Mouse (Mus musculus) liver, embryonic 16.5 days (tissue): Measurements from ENCODE around the gene Elmo1. TPM values are rescaled to one million over a fixed set of nuclear protein-coding genes. Genes with fewer than 3 reads are reported as not detected.

Source experiments
- ATAC-seq: fragments of 200-750 bp; cut with Nextera tagmentation; 2 replicates; pipeline ENCODE4 v1.8.0; 2017; ENCODE audit warnings: low read depth, mild to moderate bottlenecking, moderate number of reproducible peaks, moderate library complexity
- H3K27ac ChIP-seq: fragments of 300-500 bp; sonication (generic); 2 replicates; pipeline ENCODE4 v1.5.1; 2014; ENCODE audit warnings: mild to moderate bottlenecking, low read length
- H3K27me3 ChIP-seq: fragments of 300-500 bp; sonication (generic); 2 replicates; pipeline ENCODE4 v1.6.1; 2014; ENCODE audit warnings: low read depth, low read length, mixed read lengths; ENCODE audit not compliant: control insufficient read depth, insufficient read depth
- H3K36me3 ChIP-seq: fragments of 300-500 bp; sonication (generic); 2 replicates; pipeline ENCODE4 v1.6.1; 2014; ENCODE audit warnings: mild to moderate bottlenecking; ENCODE audit not compliant: control insufficient read depth, insufficient read depth
- H3K4me1 ChIP-seq: fragments of 300-500 bp; sonication (generic); 2 replicates; pipeline ENCODE4 v1.6.1; 2014; ENCODE audit warnings: low read depth, low read length, mixed read lengths; ENCODE audit not compliant: control insufficient read depth
- H3K4me2 ChIP-seq: fragments of 300-500 bp; sonication (generic); 2 replicates; pipeline ENCODE4 v1.6.1; 2014; ENCODE audit warnings: low read depth, low read length, mixed read lengths
- H3K4me3 ChIP-seq: fragments of 300-500 bp; sonication (generic); 2 replicates; pipeline ENCODE4 v1.5.1; 2014; ENCODE audit warnings: low read depth, mild to moderate bottlenecking, low read length
- H3K9ac ChIP-seq: fragments of 300-500 bp; sonication (generic); 2 replicates; pipeline ENCODE4 v1.6.1; 2014; ENCODE audit warnings: low read depth, low read length
- H3K9me3 ChIP-seq: fragments of 300-500 bp; sonication (generic); replicated peaks from 2 replicates; pipeline ENCODE4 v1.6.1; 2016; ENCODE audit warnings: low read length; ENCODE audit not compliant: control insufficient read depth
- WGBS: fragments of 180-500 bp; shearing (Covaris S2); extraction: QIAGEN DNeasy Blood & Tissue Kit; methylation state at CpG from one replicate; pipeline ENCODE4 v1.1.7; 2014; ENCODE audit not compliant: insufficient replicate concordance; 5-methylcytosine and 5-hydroxymethylcytosine counted together
- polyA plus RNA-seq: library from polyadenylated mRNA; unstranded; fragments of >200 nt; fragmentation: Nextera tagmentation; extraction: Ambion mirVana; gene quantifications from 2 replicates; pipeline ENCODE4 v1.2.1, GENCODE M21; 2015

Gene Elmo1
- polyA plus RNA-seq, 1 experiment from 2014 or later, result 5.8 TPM

- no peak for ATAC-seq
- Histone ChIP-seq H3K27ac (no peak overlapping the region), H3K36me3 (no peaks in the 10 kb centered on the region), H3K4me1 (no peaks in the 10 kb centered on the region), H3K9ac (no peak overlapping the region), H3K4me3 (no peak overlapping the region), H3K27me3 (no peaks in the 10 kb centered on the region), H3K9me3 (no peaks in the 10 kb centered on the region), H3K4me2 (no peak overlapping the region)
- WGBS, result 63% methylated on average over 6 of the region's 6 CpGs
Measured at GRCm38 (mm10) chr13:20270148-20270547, 179.8 kb downstream of the Elmo1 start.

GRCm38 (mm10) chr13:20271799-20272198 is 181.4 kb downstream of the Elmo1 start:
- no peak for ATAC-seq
- Histone ChIP-seq H3K36me3 (no peaks in the 10 kb centered on the region), H3K27ac (no peak overlapping the region), H3K4me1 (no peaks in the 10 kb centered on the region), H3K4me3 (no peak overlapping the region), H3K27me3 (no peaks in the 10 kb centered on the region), H3K4me2 (no peak overlapping the region), H3K9ac (no peak overlapping the region), H3K9me3 (no peaks in the 10 kb centered on the region)
- 59% methylated on average over 3 of the region's 3 CpGs for WGBS

- Histone ChIP-seq H3K27me3 (no peaks in the 10 kb centered on the region), H3K9ac (no peak overlapping the region), H3K36me3 (no peaks in the 10 kb centered on the region), H3K9me3 (no peaks in the 10 kb centered on the region), H3K4me3 (no peak overlapping the region), H3K27ac (no peak overlapping the region), H3K4me2 (no peak overlapping the region), H3K4me1 (no peaks in the 10 kb centered on the region)
- no peak for ATAC-seq
- WGBS, result 48% methylated on average over 6 of the region's 6 CpGs
Measured at GRCm38 (mm10) chr13:20272562-20272961, 182.2 kb downstream of the Elmo1 start.

GRCm38 (mm10) chr13:20279889-20280288 is 189.5 kb downstream of the Elmo1 start:
- 78% methylated on average over 2 of the region's 2 CpGs for WGBS
- no peak for ATAC-seq
- H3K4me3 ChIP-seq, result no peak overlapping the region
- H3K27ac ChIP-seq, result no peak overlapping the region
- no peaks in the 10 kb centered on the region for H3K9me3 ChIP-seq
- H3K36me3 ChIP-seq, result no peaks in the 10 kb centered on the region
- H3K27me3 ChIP-seq, result no peaks in the 10 kb centered on the region
- H3K9ac ChIP-seq, result no peak overlapping the region
- no peak overlapping the region for H3K4me2 ChIP-seq
- no peaks in the 10 kb centered on the region for H3K4me1 ChIP-seq

- ATAC-seq, result no peak
- H3K9ac ChIP-seq, result no peak overlapping the region
- no peak overlapping the region for H3K4me2 ChIP-seq
- H3K9me3 ChIP-seq, result no peaks in the 10 kb centered on the region
- no peaks in the 10 kb centered on the region for H3K4me1 ChIP-seq
- 75% methylated on average over 7 of the region's 7 CpGs for WGBS
- no peaks in the 10 kb centered on the region for H3K36me3 ChIP-seq
- H3K27me3 ChIP-seq, result no peaks in the 10 kb centered on the region
- no peak overlapping the region for H3K4me3 ChIP-seq
- no peak overlapping the region for H3K27ac ChIP-seq
Measured at GRCm38 (mm10) chr13:20283891-20284290, 193.5 kb downstream of the Elmo1 start.

- Histone ChIP-seq H3K4me1 (no peaks in the 10 kb centered on the region), H3K27ac (no peak overlapping the region), H3K9me3 (no peaks in the 10 kb centered on the region), H3K9ac (no peak overlapping the region), H3K27me3 (no peaks in the 10 kb centered on the region), H3K36me3 (no peaks in the 10 kb centered on the region), H3K4me2 (no peak overlapping the region), H3K4me3 (no peak overlapping the region)
- 65% methylated on average over 6 of the region's 6 CpGs for WGBS
- ATAC-seq, result no peak
Measured at GRCm38 (mm10) chr13:20286680-20287079, 196.3 kb downstream of the Elmo1 start.

GRCm38 (mm10) chr13:20288393-20288792 is 198.0 kb downstream of the Elmo1 start:
- Histone ChIP-seq H3K4me2 (no peak overlapping the region), H3K9ac (no peak overlapping the region), H3K36me3 (no peaks in the 10 kb centered on the region), H3K4me1 (no peaks in the 10 kb centered on the region), H3K4me3 (no peak overlapping the region), H3K27me3 (no peaks in the 10 kb centered on the region), H3K27ac (no peak overlapping the region), H3K9me3 (no peaks in the 10 kb centered on the region)
- 58% methylated on average over 7 of the region's 7 CpGs for WGBS
- no peak for ATAC-seq

GRCm38 (mm10) chr13:20290412-20290811 is 200.0 kb downstream of the Elmo1 start:
- Histone ChIP-seq H3K4me1 (no peaks in the 10 kb centered on the region), H3K36me3 (no peaks in the 10 kb centered on the region), H3K9ac (no peak overlapping the region), H3K9me3 (no peaks in the 10 kb centered on the region), H3K4me3 (no peak overlapping the region), H3K27ac (no peak overlapping the region), H3K4me2 (no peak overlapping the region), H3K27me3 (no peaks in the 10 kb centered on the region)
- WGBS, result 79% methylated on average over 10 of the region's 10 CpGs
- no peak for ATAC-seq

- Histone ChIP-seq H3K4me2 (no peak overlapping the region), H3K4me1 (no peaks in the 10 kb centered on the region), H3K9ac (no peak overlapping the region), H3K27me3 (no peaks in the 10 kb centered on the region), H3K4me3 (no peak overlapping the region), H3K36me3 (no peaks in the 10 kb centered on the region), H3K9me3 (no peaks in the 10 kb centered on the region), H3K27ac (no peak overlapping the region)
- 4% methylated on average over 5 of the region's 5 CpGs for WGBS
- ATAC-seq, result no peak
Measured at GRCm38 (mm10) chr13:20292348-20292747, 202.0 kb downstream of the Elmo1 start.
